Mouse (Mus musculus) CH12.LX (cell line): Measurements from ENCODE around the gene Mybpc3.

Source experiments
- CTCF ChIP-seq, 2 experiments: IDR thresholded peaks in 1 of 2; conservative IDR thresholded peaks in 1 of 2; 2 replicates each; pipeline ENCODE4 v1.5.1; 2011 to 2012; ENCODE audit warnings: low read depth in 2 of 2, low read length in 2 of 2, improper control_type of control experiment in 1 of 2, inconsistent platforms in 1 of 2, mild to moderate bottlenecking in 1 of 2, moderate library complexity in 1 of 2
- KAT2A ChIP-seq: IDR thresholded peaks from 2 replicates; pipeline ENCODE4 v1.6.1; 2012; ENCODE audit warnings: low read length, improper control_type of control experiment, inconsistent platforms; ENCODE audit not compliant: insufficient replicate concordance
- MEF2A ChIP-seq: IDR thresholded peaks from 2 replicates; pipeline ENCODE4 v1.6.1; 2014; ENCODE audit warnings: low read depth, mild to moderate bottlenecking, inconsistent platforms, low read length, improper control_type of control experiment, borderline replicate concordance
- POLR2A ChIP-seq: IDR thresholded peaks from 2 replicates; pipeline ENCODE4 v1.6.1; 2011; ENCODE audit warnings: low read depth, mild to moderate bottlenecking, improper control_type of control experiment, low read length
- RCOR1 ChIP-seq: conservative IDR thresholded peaks from 2 replicates; pipeline ENCODE4 v1.6.1; 2012; ENCODE audit warnings: low read depth, mild to moderate bottlenecking, inconsistent platforms, low read length, improper control_type of control experiment

- TF ChIP-seq CTCF (conservative IDR thresholded peaks at IDR 0.05 in 1 of 2, IDR thresholded peaks at IDR 0.05 in 1 of 2; ENCODE audit: low read depth in 2 of 2, low read length in 2 of 2), result no peak
- no peak for TF ChIP-seq MEF2A
- no peak for TF ChIP-seq KAT2A
- TF ChIP-seq RCOR1, result no peak
- no peak for TF ChIP-seq POLR2A
Measured at GRCm38 (mm10) chr2:91087453-91087852, 30.5 kb upstream of the Mybpc3 start.
